Mouse (Mus musculus) bone marrow, adult 2 months (tissue): ENCODE results near the gene L3mbtl4.

Experiments
- CTCF ChIP-seq: fragments of 200-500 bp; IDR thresholded peaks from 2 replicates; pipeline ENCODE4 v1.5.1; 2011; ENCODE audit warnings: low read length, control low read depth; ENCODE audit not compliant: control insufficient read depth, insufficient read depth
- POLR2A ChIP-seq: fragments of 200-500 bp; IDR thresholded peaks from 2 replicates; pipeline ENCODE4 v1.6.1; 2011; ENCODE audit warnings: low read depth, mild to moderate bottlenecking, control low read depth, low read length, borderline replicate concordance; ENCODE audit not compliant: control insufficient read depth

- TF ChIP-seq POLR2A = no peak
- TF ChIP-seq CTCF = no peak
These were observed 286.7 kb downstream of the L3mbtl4 start for GRCm38 (mm10) chr17:68560264-68560663.
